Mouse (Mus musculus) heart, postnatal 0 days (tissue): ENCODE data around the gene Serpina3g.
"Not testable (repeated sequence)": the region's sequence is repeated elsewhere in the genome, so short reads cannot be mapped to it uniquely, and the experiment has no call there.

Source experiments
- CTCF ChIP-seq: IDR thresholded peaks from 2 replicates; pipeline ENCODE4 v1.5.1; 2016; ENCODE audit warnings: antibody characterized with exemption, control low read depth, low read depth
- EP300 ChIP-seq: IDR thresholded peaks from 2 replicates; pipeline ENCODE4 v1.6.1; 2016; ENCODE audit warnings: antibody characterized with exemption, low read depth

DNA sequence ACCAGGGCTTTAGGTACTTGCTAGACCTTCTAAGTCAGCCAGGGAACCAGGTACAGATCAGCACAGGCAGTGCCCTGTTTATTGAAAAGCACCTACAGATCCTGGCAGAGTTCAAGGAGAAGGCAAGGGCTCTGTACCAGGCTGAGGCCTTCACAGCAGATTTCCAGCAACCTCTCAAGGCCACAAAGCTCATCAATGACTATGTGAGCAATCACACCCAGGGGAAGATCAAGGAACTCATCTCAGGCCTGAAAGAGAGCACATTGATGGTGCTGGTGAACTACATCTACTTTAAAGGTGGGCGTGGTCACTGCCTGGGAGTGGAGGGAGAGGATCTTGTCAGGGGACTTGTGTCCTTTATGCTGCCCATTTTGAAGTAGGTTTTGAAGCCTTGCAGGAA lies 2.0 kb downstream of the Serpina3g start:
- not testable (repeated sequence) for TF ChIP-seq CTCF, EP300
